Mouse (Mus musculus) yolk sac, embryonic 10.5 days (tissue): ENCODE measurements around the gene Sh3rf3.

Experiments used
- DNase-seq: peaks from one replicate; pipeline ENCODE4 v3.0.0-alpha.2; 2017; ENCODE audit warnings: low spot score

Sh3rf3 gene

DNA sequence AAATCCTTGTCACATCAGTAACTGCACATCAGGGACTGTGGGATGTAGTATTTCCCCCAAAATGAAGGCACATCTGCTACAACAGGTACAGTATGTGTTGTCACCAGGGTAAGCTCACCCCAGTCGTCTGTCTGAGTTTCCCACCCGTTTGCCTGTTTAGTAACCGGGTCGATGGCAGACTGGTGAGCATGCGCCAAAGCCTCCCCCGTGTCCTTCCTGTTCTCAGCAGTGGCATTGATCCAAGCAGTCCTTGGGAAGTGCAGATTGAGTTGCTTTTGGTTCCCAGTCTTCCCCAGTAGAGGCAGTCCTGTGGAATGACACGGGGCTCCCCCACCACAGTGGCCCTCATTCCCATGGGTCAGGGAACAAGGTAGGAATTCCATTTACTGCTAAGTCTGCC lies 297.2 kb downstream of the Sh3rf3 start:
- no peak for DNase-seq

DNA sequence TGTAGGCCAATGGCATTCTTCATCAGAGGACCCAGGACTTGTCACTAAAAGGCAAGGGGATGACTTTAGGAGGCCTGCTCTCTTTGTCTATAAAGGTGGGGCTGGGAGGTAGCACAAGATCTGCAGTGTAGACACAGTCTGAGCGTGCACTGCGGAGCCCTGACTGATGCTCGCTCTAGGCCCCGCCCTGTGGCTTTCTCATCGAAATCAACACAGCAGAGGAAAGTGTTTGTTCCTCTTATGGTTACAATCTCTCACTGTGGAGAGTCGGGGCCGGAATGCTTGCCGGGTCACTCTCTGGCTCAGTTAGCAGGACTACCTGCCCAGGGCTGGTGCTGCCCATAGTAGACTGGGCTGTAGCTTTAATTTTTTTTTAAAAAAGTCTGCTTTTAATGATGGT lies 299.6 kb downstream of the Sh3rf3 start:
- no peak for DNase-seq

DNA sequence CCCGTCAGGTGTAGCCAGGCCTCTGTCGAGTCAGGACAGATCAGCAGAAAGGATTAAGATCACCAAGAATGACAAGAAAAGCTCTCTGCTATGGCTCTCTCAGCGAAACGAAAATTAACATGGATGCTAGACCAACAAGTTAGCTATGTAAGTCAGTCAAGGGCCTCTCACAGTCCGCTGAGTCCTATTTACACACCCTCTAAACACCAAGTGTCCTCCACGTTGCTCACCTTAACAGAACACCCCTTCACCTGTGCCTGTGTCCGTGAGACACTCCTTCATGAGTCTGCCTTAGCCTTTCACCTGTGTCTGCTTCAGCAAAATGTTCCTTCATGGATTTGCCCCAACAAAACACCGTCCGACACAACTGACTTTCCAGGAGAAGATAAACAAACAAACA lies 300.2 kb downstream of the Sh3rf3 start:
- no peak for DNase-seq

DNA sequence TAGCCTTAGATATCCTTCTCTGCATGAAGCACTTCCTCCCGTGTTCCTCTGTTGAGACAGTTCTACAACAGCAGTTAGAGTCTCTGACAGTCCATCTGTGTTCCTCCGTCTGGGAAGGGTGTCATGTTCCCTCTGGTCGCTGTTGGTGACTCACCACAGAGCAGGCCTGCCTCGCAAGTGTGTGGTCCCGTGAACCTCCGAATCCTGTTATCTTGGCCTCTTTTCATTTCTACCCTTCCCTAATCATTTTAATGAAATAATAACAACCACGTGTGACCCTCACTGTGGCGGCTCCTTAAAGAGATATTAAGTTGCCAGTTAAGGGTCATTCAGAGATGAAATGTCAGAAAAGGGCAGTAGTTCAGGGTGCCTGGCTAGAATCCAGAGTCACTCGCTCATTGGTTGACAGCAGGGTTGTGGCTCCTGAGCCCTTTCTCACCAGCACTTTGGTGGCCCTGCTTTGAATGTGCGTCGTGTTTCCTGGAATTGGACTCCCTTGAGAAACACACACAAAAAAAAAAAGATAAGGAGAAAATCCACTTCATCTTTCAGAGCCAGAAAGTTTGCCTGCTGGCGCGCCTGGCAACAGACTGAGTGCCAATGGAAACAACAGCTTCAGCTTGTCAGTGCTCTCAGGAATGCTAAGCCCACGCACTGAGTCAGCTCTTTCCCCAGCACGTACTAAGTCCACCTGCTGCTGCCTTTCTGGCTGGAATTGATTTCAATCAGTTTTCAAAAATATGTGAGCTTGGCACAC lies 301.6 kb downstream of the Sh3rf3 start:
- no peak for DNase-seq

DNA sequence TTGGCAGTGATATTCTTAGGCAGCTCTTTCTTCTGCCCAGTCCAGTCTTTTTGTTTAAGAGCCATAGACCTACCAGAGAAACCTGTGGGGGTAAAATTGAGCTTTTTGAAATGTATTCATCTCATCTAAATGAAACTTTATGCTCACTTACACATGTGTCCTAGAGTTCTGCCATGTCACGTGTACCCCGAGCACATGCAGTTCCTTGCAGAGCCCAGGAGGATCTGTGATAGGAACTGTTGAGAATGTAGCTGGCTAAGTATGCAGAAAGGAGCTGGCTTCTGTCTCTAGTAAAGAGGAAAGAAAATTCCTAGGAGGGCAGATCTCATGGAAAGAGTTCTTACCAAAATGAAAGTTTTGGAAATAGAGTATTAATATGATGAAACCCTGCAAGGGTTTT lies 302.5 kb downstream of the Sh3rf3 start:
- DNase-seq: no peak

DNA sequence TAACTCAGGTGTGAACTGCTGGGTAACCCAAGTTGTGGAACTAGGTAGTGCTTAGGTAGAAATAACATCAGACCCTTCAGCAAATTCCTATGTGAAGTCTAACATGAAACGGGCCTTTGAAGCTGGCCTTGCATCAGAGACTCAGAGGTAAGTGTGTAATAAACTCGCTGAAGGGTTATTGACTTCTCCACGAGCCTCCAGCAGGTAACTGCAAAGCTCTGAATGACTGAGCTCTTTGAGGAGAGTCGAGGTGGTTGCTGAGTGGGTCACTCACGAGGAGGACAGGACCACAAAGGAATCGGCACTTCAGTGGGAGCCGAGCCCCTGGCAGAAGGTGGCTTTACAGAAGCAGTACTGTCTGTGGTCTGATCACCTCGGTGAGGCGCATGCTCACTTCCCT lies 303.2 kb downstream of the Sh3rf3 start:
- DNase-seq: no peak

DNA sequence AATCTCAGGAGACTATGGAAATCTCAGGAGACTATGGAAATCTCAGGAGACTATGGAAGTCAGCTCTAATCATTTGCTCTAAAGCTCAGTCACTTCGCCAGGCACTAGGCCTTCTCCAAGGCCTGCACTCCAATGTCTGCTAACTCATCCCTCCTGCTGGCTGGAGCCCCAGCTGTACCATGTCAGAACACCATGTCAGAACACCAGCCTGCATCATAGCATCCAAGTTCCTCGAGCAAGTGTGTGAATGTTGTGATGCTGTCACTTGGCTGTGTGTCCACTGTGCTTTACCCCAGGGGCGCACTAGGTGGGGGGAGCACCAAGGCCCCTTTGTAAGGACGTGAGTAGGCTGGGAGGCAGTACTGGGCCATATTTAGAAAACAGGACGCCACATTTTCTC lies 304.4 kb downstream of the Sh3rf3 start:
- DNase-seq: no peak

DNA sequence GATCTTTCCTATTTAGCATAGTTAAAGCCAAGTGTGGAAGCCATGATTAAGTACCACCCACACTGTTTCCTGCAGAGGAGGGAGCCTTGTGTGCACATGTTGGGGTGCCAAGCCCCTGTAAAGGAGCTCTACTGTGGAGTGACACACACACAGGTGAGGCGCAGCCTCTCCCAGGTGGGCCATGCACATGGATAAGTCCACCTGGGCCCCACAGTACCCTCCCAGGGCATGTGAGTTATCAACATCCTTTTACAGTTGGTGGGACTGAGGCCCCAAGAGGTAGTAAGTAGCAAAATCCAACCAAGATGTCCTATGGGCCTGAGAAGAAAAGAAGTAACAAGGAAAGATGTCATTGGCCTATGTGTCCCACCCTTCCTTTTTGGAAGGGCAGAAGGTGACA lies 305.8 kb downstream of the Sh3rf3 start:
- DNase-seq: no peak

DNA sequence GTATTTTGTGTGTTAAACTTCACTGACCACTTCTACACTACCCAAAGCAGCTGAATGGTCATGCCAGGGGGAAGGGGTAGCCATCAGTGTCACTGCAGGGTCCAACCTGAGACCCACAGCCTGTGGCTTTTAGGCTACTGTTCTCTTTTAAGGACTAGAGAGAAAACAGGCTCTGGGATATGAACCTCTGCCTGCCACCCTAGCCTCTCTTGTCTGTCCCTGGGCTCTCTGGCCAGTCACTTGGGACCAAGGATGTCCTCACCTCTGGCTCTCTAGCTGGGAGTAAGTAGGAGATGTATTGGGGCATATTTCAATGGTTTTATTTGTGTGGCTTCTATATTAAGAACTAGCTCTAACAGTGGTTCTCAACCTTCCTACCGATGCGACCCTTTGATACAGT lies 306.7 kb downstream of the Sh3rf3 start:
- DNase-seq: no peak

DNA sequence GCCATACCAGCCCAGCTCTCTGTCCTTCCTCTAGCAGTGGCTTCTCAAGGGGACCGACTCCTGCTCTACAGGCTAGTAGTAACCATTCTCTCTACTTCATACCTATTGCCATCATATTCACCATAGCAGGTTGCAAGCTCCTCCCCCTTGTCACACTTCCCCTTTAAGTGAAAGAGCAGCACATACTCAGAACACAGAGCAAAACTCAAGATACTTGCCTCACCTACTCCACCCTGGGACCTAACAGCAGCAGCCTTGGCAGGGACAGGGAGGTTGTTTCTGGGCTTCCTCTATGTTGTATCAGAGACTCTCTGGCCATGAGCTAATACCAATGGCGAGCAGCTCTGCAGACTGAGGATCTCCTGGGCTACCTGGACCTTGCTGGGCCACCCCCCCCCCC lies 312.3 kb downstream of the Sh3rf3 start:
- DNase-seq: no peak

DNA sequence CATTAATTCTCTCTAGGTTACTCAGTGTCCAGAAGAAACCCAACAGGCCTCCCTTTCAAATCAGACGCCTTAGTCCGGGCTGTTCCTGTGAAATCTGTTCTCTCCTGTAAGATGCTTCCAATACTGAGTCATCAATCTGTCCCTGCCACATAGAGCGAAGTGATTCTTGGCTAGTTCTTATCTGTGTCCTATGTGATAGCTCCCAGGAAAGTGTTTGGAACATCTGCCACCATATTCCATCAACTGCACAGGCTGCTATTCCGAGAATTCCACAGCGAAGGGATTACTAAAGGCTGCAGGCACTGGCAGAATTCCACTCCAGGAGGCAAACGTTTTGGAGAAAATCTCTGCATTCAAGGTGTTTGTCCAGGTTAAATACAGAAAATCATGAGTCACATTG lies 314.5 kb downstream of the Sh3rf3 start:
- DNase-seq: no peak

DNA sequence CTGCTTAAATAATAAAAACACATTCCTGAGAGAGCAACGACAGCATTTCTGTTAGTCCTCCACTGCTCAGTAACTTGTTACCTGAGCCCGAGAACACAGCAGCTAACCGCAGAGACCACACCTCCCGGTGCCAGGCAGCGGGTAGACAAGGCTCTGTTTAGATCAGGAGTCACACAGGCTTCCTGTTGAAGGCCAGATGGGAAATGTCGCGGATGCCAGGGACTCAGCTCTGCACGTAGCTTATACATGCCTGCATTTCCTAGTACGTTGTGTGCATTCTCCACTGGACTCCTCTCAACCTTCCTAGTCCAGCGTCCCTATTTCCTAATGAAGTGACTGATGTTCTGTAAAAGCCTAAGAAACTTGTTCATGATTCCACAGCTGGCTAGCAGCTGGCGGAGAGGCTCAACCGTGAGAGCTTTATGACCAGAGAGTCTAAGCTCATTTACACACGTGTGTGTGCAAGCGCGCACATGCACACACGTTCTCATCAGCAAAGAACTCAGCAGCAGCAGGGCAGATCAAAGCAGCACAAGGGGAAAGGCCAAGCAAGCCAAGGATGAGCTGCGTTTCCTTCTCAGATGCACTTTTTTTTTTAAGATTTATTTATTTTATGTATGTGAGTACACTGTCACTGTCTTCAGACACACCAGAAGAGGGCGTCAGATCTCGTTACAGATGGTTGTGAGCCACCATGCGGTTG lies 318.9 kb downstream of the Sh3rf3 start:
- peak; percentile 19 for DNase-seq

DNA sequence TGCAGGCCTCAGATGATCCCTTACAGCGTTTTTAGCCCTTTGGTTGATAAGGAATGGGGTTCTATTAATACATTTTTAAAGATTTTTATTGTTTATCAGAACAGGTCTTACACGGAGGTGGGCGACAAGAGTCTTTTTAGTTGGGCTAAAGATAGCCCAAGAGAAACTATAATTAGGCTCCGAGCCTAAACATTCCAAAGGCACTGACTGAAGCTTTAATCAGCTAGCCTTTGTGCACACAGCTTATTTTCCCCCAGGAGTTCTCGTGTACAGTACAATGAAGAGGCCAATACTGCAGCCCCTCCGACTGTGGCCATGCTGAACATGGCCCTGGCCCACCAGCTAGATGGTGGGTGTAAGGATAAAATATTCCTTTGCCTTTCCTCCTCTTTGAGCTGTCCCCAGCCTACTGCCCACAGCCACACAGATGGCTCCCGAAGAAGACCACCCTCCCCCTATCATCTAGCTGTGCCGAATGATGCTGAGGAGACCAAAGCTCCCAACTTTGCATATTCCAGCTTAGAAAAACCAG lies 320.4 kb downstream of the Sh3rf3 start:
- no peak for DNase-seq

DNA sequence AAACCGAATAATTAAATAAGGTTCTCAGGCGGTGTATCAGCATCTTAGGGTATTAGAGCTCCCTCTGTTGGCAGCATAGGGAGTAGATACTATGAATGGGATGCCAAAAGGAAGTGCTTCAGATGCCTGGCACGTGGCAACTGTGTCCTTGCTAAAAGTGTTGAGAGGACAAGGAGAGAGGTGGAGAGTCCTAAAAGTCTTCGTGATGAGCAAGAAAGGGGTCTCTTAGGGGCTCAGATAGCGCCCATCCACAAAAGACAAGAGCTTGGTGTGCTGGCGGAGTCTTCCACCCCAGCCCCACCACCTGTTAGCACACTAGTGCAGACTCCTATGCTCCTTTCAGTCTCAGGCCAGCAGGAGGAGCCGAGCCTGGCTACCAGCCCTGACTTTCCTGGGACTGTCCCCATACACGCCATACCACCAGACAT lies 336.8 kb downstream of the Sh3rf3 start:
- no peak for DNase-seq

DNA sequence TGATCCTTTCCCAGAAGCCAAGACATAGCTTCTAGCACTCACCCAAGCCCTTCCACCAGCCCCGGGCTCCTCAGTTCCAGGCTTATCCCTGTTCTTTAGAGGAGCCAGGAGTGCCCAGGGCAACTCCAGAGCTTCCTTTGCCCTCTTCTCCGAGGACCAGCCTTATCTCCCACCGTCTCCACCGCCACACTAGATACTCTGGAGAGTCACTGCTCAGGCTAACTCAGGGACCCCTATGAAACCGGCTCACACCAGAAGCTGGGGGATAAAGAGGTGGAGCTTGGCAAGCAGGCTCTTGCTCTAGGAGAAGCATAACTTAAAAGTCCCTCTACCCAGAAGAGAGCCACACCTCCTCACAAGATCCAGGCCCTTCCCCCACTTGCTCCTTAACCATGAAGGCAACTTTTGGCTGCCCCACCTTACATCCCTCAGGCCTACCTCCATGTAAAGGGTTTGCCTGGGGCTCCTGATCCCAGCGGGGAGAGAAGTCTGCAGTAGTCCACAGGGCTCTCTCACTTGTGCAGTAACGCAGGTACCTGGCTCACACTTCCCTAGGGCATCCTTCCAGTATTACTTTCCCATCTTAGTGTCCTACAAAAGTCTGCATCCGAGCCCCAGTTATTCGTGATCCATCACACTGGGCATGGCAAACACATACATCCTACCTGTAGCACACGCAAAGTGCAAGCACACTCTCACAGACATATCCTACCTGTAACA lies 337.9 kb downstream of the Sh3rf3 start:
- DNase-seq: no peak

DNA sequence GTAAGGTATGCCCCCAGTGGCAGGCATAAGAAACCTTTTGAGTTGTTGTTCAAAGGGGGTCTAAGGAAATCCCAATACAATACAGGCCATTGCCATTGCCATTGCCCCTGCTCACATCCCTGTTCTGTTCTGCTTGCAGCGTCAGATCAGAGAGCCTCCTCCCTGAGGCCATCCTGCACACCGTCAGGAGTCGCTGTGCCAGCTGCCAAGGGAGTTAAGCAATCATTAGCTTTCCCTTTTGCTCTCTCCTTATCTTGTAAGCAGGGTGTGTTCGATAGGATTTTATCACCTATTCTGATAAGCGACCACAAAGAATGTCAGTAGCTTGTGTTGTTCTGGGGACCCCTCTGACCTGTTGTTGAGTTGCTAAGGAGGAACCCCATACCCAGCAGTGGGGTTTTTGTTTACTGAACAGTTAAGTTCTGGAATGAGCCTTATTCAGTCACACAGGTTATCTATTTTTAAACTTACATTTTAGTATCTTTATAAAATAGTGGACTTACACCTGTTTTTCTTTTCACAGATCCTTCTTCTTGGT lies 339.5 kb downstream of the Sh3rf3 start:
- DNase-seq: no peak

DNA sequence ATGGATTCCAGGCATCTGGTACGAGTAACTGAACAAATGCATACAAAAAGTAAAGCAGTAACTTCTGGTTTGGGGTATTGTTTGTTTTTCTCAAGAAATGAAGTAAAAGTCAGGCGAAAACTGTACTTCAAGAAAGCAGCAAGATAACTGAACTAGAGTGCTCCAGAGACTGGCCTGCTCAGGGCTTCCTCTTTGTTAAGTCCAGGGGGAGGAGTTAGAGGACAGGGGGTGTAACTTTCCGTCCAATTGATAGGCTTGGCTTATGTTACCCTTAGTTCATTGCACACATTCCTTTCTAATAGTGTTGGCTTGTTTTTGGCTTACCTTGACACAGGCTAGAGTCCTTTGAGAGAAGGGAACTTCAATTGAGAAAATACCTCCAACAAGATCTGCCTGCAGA lies 345.5 kb downstream of the Sh3rf3 start:
- no peak for DNase-seq

DNA sequence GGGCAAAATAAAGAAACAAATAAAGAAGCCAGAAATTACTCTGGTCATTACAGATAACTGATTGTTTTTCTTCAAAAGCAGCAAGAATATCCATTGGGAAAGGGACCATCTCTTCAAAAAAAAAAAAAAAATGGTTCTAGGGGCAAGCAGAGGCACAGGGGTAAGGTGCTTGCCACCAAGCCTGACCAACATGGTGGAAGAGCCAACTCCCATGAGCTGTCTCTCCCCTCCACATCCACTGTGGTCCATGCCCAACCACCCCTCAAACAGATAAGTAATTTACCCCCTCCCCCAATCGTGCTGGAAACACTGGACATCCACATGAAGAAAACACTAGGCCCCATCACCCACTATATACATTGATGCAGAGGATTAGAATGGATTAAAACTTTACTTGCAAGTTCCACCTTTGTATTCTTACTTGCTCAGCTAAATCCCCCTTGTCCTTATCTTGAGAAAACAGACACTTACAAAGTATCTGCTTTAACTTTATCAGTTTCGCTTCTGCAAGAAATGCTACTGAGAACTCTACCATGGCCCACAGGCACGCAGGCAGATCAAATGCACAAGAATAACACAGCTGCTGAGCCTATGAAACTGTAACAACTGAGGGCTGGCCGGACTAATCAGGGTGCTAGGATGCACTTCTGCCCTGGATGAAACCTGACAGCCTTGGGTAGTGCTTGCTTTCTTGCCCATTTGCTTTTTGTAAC lies 349.2 kb downstream of the Sh3rf3 start:
- no peak for DNase-seq

DNA sequence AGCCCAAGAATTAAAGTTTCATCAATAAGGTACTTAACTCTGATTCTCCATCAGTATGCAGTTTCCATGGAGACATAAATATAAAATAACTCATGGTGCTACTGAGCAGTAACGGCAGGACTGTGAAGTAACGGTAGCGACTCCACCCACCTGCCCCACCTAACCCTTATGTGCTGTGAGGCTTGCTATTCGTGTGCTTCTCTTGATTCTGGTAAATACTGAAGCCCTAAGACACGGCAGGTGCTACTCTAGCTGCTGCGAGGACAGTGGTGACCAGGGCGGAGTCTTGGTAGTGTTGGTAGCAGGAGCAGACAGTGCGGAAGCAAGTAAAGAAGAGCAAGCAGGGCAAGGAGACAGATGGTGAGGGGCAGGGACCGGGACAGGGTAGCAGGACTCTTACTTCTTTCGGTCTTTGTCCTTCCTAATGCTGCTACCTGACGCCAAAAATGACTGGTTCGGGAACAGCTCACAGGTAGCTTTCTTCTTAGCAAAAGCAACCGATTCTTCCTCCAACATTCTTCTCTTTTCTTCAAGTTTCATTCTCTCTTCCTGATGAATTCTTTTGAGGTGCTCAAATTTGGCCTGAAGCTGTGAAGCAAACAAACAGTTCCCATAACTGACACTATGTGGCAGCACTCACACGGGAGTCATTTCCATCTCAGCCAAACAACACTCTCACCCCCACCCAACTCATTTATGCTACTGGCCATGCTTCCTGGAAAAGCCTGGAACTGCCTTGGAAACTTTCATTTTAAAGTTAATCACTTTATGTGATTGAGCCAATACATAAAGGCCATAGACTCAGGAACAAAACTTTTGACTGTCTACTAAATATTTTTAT lies 353.2 kb downstream of the Sh3rf3 start:
- DNase-seq: no peak

DNA sequence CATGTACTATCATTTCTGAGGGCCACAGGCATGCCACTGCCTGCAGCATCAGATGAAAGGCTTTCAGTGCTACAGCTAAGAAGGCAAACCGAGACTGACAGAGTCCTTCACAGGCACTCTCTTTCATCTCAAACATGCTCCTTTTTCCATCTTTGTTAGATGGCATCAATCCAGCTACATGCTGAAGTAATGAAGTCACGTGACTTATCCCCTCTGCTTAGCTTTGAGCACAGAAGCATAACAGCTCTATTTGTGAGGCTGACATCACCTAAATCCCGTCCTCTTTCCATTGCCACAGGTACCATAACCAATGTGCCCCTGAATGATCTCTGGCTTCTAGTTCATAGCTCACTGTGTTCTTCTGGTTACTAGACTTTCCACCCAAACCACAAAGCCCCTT lies 357.9 kb downstream of the Sh3rf3 start:
- no peak for DNase-seq

DNA sequence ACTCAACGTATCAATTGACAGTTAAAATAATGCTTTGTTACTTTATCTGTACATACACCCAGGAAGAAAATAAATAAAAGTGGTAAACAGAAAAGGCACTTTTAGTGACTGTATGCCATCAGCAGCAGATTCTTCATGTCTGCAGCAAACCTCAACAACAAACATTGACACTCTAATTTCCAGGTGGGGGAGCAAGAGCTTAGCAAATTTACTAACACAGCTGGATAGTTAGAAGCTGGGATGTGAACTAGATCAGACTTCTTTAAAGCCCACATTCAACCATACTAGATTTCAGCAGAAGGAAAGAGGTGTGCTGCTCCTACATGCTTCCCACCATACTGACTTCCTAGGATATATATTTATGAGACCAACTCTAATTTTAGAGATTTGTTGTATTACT lies 359.4 kb downstream of the Sh3rf3 start:
- no peak for DNase-seq
